Mouse (Mus musculus) layer of hippocampus, adult 2 months (tissue): ENCODE data around the gene Gatad1. TPM values are rescaled to one million over a fixed set of nuclear protein-coding genes. Genes with fewer than 3 reads are reported as not detected.
A peak's percentile ranks its signal among the peaks of the same experiment; 100 is the strongest.

ENCODE experiments used
- DNase-seq, 2 experiments: peaks; one replicate each; pipeline ENCODE4 v3.0.0; 2022; ENCODE audit warnings: low spot score in 2 of 2
- H3K27ac ChIP-seq: fragments of 200-600 bp; 2 replicates; pipeline ENCODE4 v1.8.1; 2022
- H3K4me3 ChIP-seq: fragments of 200-600 bp; 2 replicates; pipeline ENCODE4 v1.8.1; 2022; ENCODE audit warnings: mild to moderate bottlenecking
- CTCF ChIP-seq: fragments of 200-600 bp; conservative IDR thresholded peaks from 2 replicates; pipeline ENCODE4 v1.8.1; 2022; ENCODE audit warnings: antibody characterized with exemption, mild to moderate bottlenecking, moderate library complexity
- total RNA-seq, 2 experiments: library from RNA; stranded (reverse); gene quantifications; 2 replicates each; pipeline ENCODE4 v1.2.3; 2021

The Gatad1 gene
- total RNA-seq, 2 experiments from 2014 or later = 102 to 108 TPM

DNA sequence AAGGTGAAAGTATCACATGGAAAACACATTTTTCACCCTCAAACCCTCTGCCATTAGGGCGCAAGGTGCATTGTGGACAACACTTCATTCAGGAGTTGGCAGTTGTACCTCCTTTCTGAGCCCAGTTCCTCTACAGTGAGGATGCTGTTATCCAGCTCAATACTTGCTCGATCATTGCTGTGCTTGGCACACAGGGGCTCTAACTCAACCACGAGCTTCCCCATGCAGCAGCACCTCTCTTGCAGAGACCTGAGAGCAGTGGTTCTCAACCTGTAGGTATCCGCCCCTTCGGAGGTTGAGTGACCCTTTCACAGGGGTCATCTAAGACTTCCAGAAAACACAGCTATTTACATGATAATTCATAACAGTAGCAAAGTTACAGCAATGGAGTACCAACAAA is 5.4 kb downstream of the Gatad1 start:
- DNase-seq = no peak
- Histone ChIP-seq H3K27ac (no peak overlapping the region), H3K4me3 (no peak overlapping the region)
- no peak for TF ChIP-seq CTCF

DNA sequence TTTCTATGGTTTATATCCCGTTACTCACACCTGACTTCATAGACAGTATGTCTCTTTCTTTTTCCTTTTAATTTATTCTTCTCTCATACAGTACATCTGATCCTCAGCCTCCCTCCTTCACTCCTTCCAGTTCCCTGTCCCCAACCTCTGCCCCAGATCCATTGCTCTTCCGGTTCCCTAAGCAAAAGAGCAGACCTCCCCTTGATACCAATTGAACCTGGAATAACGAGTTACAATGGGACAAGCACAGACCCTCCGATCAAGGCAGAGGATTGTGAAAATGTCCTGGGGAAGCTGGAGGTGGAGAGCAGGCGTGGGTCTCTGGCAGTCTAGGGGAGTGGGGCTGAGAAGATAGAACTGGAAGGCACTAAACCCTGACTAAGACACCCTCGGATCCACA is 6.1 kb downstream of the Gatad1 start, which contains the start of gene Tmbim7:
Gene Tmbim7 (plus strand): TSS at position 301 of the 400 bp plus-strand sequence.
- TF ChIP-seq CTCF = no peak
- H3K27ac ChIP-seq = no peak within 1 kb of the TSS
- no peak for DNase-seq
- H3K4me3 ChIP-seq = no peak within 1 kb of the TSS

DNA sequence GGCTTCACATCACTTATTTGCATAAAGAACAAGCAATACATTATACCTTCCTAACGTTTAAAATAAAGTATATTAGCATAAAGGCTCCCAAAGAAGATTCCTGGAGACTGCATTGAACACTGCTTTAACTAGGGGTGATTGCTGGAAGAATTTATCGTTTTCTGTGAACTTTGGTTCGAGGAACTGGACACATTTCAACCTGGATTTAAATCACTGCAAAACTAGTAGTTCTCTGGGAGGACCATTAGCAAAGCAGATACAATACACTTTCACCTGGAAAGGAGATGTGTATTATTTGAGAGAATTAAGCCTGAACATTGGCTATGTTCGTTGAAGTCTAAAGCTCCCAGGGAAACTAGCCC is 8.2 kb downstream of the Gatad1 start:
- no peak for DNase-seq
- Histone ChIP-seq H3K4me3 (no peak overlapping the region), H3K27ac (no peak overlapping the region)
- no peak for TF ChIP-seq CTCF

DNA sequence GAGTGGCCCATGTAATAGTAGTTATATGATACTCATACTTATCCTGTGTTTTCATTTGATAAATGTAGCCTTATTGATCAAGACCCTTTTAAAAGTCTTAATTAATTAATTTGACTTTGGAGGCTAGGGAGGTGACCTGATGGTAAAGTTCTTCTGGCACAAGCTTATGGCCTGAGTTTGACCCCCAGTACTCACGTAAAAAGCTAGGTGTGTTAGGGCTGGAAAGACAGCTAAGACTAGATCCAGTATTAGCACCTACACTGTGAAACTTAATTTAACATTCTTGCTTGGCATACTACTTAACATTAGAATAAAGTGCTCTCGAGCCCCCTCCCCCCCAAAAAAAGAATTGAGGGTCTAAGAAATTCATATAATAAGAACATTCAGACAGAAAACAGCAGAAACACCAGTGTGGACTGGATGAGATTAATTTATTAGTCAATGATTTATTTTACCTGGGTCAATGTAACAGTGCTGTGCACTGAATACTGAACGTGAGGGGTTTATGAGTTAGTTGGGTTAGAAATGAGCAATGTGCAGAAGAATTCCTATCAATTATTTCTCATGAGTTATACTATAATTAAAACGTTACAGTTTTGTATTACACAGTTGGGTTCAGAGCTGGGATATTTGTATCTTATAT is 8.7 kb downstream of the Gatad1 start:
- DNase-seq = no peak
- H3K27ac ChIP-seq = no peak overlapping the region
- TF ChIP-seq CTCF = no peak
- H3K4me3 ChIP-seq = peak overlapping the region; percentile 32

DNA sequence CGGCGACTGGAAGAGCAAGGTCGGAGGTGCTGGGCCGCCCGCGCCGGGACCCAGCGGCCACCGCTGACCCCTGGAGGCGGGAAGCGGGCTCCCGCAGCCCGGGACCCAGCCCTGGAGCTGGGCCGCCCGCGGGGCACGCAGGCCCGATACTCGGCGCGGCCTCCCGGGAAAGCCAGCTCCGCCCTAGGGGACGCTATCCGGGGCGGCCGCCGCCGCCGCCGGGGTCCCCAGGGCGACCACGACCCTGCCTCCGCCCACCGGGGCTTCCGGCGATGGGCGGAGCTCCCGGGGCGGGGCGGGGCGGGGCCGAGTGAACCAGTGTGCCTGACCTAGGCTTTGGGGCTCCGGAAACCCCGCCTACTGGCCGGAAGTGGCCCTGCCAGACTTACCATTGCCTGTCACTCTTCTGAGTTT is 9.3 kb downstream of the Gatad1 start:
- Histone ChIP-seq H3K4me3 (peak overlapping the region; percentile 62), H3K27ac (peak overlapping the region; percentile 96)
- peak; percentile 56 for TF ChIP-seq CTCF
- peak; percentile 80 to 84 for DNase-seq

DNA sequence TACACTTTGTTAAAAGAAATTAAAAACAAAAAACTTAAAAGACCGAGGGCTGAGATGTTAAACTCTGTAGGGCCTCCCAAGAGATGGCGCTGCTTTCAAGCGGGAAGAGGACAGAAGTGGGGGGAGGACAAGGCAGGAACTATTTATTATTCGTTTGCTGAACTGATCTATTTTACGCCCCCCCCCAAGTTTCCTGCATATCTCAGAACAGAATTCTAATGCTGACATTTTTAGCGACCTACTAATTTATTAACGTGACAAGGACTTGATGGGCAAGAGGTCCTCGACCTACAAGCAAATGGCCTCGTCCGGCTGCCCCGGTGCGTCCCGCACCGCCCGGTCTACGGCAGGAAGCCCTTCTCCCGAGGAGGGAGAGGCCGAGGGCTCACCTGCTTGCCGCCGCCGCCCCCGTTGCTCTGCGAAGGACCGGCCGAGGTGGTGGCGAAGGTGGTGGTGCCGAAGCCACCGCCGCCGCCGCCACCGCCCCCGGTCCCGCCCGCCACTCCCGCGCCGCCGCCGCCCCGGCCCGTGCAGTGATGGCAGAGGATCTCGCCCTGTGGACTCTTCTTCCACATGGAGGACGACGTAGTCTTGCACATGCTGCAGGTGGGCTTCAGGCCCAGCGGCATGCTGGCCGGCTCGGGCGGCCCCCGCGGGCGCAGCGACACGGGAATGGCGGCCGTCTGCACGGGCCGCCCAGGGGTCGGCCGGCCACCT is 9.8 kb downstream of the Gatad1 start:
- H3K27ac ChIP-seq = peak overlapping the region; percentile 96
- TF ChIP-seq CTCF = peak; percentile 79
- peak overlapping the region; percentile 62 for H3K4me3 ChIP-seq
- peak; percentile 60 to 65 for DNase-seq

DNA sequence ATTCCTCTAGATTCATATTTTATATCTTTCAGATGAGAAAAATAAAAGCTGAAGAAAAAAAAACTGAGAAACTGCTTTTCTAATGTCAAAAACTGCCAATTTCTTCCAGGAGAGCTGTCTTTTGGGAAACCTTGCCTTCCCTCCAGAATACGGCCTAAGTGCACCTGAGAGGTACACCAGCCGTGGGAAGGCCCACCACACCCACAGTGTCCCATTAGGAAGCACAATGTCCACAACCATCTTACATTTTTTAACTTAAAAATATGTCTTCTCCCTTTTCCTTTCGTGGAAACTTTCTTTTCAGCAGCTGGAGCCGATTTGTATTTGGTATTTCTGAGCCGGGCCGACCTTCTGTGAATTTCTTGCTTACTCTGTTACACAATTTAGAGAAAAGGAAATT is 10.4 kb downstream of the Gatad1 start:
- TF ChIP-seq CTCF = no peak
- H3K27ac ChIP-seq = peak overlapping the region; percentile 96; the same call in 1 of the 2 replicates
- no peak for DNase-seq
- peak overlapping the region; percentile 62 for H3K4me3 ChIP-seq

DNA sequence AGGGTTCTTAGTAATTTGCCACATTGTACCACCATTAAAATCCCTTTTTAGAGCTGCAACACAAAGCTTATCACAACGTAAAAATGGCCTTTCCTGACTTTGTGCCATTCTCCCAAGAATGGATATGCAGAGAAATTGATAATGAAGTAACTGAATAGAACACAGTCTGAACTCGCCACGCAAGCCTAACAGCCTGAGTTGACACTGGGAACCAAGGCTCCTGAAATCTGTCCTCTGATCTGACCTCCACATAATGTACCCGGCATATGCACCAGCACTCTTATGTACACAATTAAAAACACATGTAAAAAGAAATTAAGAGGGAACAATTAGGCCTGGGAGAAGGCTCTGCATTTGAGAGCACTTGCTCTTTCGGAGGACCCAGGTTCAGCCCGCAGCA is 11.7 kb downstream of the Gatad1 start:
- no peak for TF ChIP-seq CTCF

DNA sequence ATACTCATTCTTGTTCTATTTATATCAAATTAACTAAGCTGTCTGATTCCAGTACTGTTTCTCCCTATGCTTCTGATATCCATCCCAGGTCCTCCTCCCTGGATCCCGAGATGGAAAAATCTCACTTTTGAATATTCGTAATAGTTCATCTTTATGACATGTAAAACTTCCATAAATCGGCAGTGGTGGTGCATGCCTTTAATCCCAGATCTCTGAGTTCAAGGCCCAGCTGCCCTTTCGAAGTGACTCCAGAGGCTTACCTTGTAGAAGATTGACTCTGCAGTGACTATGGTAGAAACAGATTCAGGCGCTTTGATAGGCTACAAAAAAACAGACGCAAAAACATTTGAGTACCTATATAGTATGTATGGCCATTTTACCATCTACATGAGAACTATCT is 12.4 kb downstream of the Gatad1 start:
- Histone ChIP-seq H3K4me3 (no peak overlapping the region), H3K27ac (no peak overlapping the region)
- TF ChIP-seq CTCF = no peak
- DNase-seq = no peak

More for the DNA sequence above, 11.7 kb downstream of the Gatad1 start:
- Histone ChIP-seq H3K27ac (no peak overlapping the region), H3K4me3 (no peak overlapping the region)
- DNase-seq = no peak

DNA sequence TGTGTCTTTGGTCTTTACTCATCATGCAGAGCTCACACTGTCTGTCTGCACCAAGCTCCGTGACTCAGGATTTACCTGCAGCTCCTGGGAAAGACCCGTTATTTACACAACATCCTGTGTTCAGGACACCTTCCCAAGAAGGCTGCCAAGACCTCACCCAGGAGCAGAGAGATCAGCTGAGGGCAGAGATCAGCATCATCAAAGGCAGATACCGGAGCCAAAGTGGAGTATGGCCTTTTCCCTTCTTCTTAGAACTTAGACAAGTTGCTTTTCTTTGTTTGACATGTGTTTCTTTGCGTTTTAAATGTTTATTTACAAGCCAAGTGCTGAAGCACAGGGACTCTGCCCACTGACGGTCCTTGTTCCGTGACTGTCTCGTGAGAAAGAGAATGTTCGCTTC is 21.7 kb downstream of the Gatad1 start:
- TF ChIP-seq CTCF = no peak
- H3K27ac ChIP-seq = no peak overlapping the region
- no peak for DNase-seq
- no peak overlapping the region for H3K4me3 ChIP-seq

DNA sequence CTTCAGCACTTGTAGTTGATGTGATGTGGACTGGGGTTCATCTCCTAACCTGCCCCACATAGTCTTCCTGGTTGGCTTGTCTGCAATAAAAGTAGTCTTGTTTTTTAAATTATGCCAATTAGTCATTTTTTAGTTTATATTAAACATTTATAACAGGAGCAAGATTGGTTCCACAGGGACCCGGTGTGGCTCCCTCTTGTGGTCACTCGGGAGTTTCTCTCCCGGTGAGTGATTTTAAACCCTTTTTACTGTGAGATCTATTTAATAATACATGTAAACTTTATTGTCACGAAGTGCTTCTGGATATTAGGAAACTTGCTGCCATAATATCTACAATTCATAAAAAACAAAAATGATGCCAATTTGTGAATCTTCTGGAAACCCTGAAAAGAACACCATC is 23.0 kb downstream of the Gatad1 start:
- peak; percentile 79 for TF ChIP-seq CTCF
- no peak overlapping the region for H3K27ac ChIP-seq
- no peak for DNase-seq
- H3K4me3 ChIP-seq = no peak overlapping the region

DNA sequence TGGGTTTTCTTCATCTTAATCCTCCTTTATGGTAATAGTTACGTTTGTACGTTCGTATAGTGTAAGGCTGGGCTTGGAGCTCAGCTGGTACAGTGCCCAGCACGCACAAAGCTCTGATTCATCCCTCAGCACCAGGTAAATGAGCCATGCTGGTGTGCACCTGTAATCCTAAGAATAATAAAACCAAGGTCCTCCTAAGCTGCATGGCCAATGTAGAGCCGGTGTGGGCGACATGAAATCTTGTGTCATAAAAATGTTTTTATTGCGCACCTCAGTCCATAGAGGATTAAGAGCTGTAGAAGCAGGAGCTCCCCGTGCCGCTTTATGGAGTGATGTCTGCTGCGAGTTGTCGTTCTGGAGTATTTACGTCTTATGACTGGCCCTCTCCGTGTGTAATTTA is 23.7 kb downstream of the Gatad1 start:
- no peak for DNase-seq
- Histone ChIP-seq H3K4me3 (no peak overlapping the region), H3K27ac (no peak overlapping the region)
- no peak for TF ChIP-seq CTCF

DNA sequence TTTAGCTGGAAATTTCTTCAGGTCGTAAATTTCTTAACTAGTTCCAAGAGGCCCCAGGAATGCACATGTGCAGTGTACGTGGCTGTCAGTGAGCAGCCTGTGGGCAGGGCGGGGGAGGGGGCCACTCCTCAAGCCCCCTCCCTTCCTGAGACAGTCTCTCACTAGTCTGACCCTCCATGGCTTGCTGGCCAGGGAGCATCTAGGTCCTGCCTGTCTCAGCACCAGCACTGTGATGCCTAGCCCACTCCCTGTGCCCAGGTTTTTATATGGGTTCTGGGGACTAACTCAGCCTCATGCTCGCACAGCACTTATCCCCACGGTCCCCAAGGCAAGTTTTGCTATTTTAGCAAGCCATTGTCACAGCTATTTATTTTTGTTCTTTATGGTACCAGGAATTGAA is 24.7 kb downstream of the Gatad1 start:
- DNase-seq = no peak
- no peak overlapping the region for H3K4me3 ChIP-seq
- no peak overlapping the region for H3K27ac ChIP-seq
- TF ChIP-seq CTCF = no peak
